Mouse (Mus musculus) thymus, adult 2 months (tissue): Measurements from ENCODE around the gene Atp8a2.

Source experiments
- CTCF ChIP-seq: fragments of 200-500 bp; IDR thresholded peaks from 2 replicates; pipeline ENCODE4 v1.5.1; 2012; ENCODE audit warnings: mild to moderate bottlenecking, control low read depth, low read length, moderate library complexity, borderline replicate concordance; ENCODE audit not compliant: control insufficient read depth, poor library complexity, insufficient read depth; ENCODE audit errors: extremely low read depth
- POLR2A ChIP-seq: fragments of 200-500 bp; IDR thresholded peaks from 2 replicates; pipeline ENCODE4 v1.6.1; 2012; ENCODE audit warnings: mild to moderate bottlenecking, low read length, control low read depth, moderate library complexity; ENCODE audit not compliant: control insufficient read depth, poor library complexity, insufficient read depth; ENCODE audit errors: extremely low read depth

DNA sequence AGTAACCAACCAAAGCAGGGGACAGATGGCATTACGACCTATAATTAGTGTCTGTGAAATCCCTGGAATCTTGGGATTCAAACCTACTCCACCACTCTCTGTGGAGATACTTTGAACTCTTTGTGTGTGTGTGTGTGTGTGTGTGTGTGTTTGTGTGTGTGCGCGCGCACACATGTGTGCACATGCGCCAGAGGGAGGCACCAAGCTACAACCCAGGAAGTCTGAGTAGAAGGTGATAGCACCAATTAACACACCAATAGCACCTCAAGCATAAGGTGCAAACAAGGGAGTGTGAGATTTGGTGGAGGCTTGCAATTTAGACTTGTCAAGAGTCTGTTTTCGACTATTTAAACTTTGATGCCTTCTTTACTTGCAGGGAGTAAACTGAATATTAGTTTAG is 308.9 kb downstream of the Atp8a2 start:
- TF ChIP-seq CTCF, result no peak
- TF ChIP-seq POLR2A, result no peak
